Mouse (Mus musculus) lung, embryonic 16.5 days (tissue): ENCODE results near the gene Myo10. TPM values are rescaled to one million over a fixed set of nuclear protein-coding genes. Genes with fewer than 3 reads are reported as not detected.
A peak's percentile ranks its signal among the peaks of the same experiment; 100 is the strongest.

Experiments used
- ATAC-seq: fragments of 200-750 bp; cut with Nextera tagmentation; 2 replicates; pipeline ENCODE4 v1.8.0; 2017; ENCODE audit warnings: low read depth, mild to moderate bottlenecking, moderate library complexity
- H3K27ac ChIP-seq: fragments of 300-500 bp; sonication (generic); 2 replicates; pipeline ENCODE4 v1.5.1; 2014; ENCODE audit warnings: mild to moderate bottlenecking, control low read depth, low read length
- H3K27me3 ChIP-seq: fragments of 300-500 bp; sonication (generic); 2 replicates; pipeline ENCODE4 v1.6.1; 2014; ENCODE audit warnings: low read depth, low read length, mixed read lengths; ENCODE audit not compliant: control insufficient read depth, insufficient read depth
- H3K36me3 ChIP-seq: fragments of 300-500 bp; sonication (generic); 2 replicates; pipeline ENCODE4 v1.6.1; 2014; ENCODE audit warnings: low read length; ENCODE audit not compliant: control insufficient read depth, insufficient read depth
- H3K4me1 ChIP-seq: fragments of 300-500 bp; sonication (generic); replicated peaks from 2 replicates; pipeline ENCODE4 v1.6.1; 2014; ENCODE audit warnings: low read length, mixed read lengths; ENCODE audit not compliant: control insufficient read depth, insufficient read depth
- H3K4me2 ChIP-seq: fragments of 300-500 bp; sonication (generic); 2 replicates; pipeline ENCODE4 v1.6.1; 2014; ENCODE audit warnings: low read depth, low read length, control low read depth
- H3K4me3 ChIP-seq: fragments of 300-500 bp; sonication (generic); 2 replicates; pipeline ENCODE4 v1.5.1; 2014; ENCODE audit warnings: mild to moderate bottlenecking, low read length, control low read depth
- H3K9ac ChIP-seq: fragments of 300-500 bp; sonication (generic); 2 replicates; pipeline ENCODE4 v1.6.1; 2014; ENCODE audit warnings: low read length, control low read depth
- H3K9me3 ChIP-seq: fragments of 300-500 bp; sonication (generic); 2 replicates; pipeline ENCODE4 v1.6.1; 2016; ENCODE audit warnings: low read length; ENCODE audit not compliant: control insufficient read depth
- WGBS: fragments of 180-500 bp; shearing (Covaris S2); extraction: QIAGEN DNeasy Blood & Tissue Kit; methylation state at CpG from one replicate; pipeline ENCODE4 v1.1.7; 2014; 5-methylcytosine and 5-hydroxymethylcytosine counted together
- polyA plus RNA-seq: library from polyadenylated mRNA; unstranded; fragments of >200 nt; fragmentation: Nextera tagmentation; extraction: Ambion mirVana; gene quantifications from 2 replicates; pipeline ENCODE4 v1.2.1, GENCODE M21; 2015

Gene Myo10
- 29.3 and 33.2 TPM in 2 replicates for polyA plus RNA-seq

- Histone ChIP-seq H3K4me3 (peak within 1 kb of the TSS; percentile 90), H3K4me1 (peaks cover 27% of the 10 kb centered on the region), H3K9me3 (no peaks in the 10 kb centered on the region), H3K4me2 (peak within 1 kb of the TSS; percentile 81), H3K36me3 (no peaks in the 10 kb centered on the region), H3K9ac (peak within 1 kb of the TSS; percentile 92), H3K27me3 (no peaks in the 10 kb centered on the region), H3K27ac (peak within 1 kb of the TSS; percentile 97)
- peak; percentile 94 for ATAC-seq
- under 1% methylated on average over 53 of the region's 53 CpGs for WGBS
These were observed at the start of gene Myo10 for GRCm38 (mm10) chr15:25622200-25622866. Gene Myo10 (plus strand): TSS chr15:25622525.

- no peaks in the 10 kb centered on the region; the same call in 1 of the 2 replicates for H3K27me3 ChIP-seq
- no peak overlapping the region for H3K27ac ChIP-seq
- WGBS = 12% methylated on average over 3 of the region's 3 CpGs
- no peaks in the 10 kb centered on the region for H3K9me3 ChIP-seq
- no peaks in the 10 kb centered on the region for H3K36me3 ChIP-seq
- H3K9ac ChIP-seq = no peak overlapping the region
- no peak overlapping the region for H3K4me2 ChIP-seq
- peaks cover 6% of the 10 kb centered on the region; the same call in 1 of the 2 replicates for H3K4me1 ChIP-seq
- ATAC-seq = no peak
- H3K4me3 ChIP-seq = no peak overlapping the region
These were observed 49.2 kb upstream of the Myo10 start for GRCm38 (mm10) chr15:25573113-25573512.

GRCm38 (mm10) chr15:25573876-25574601, 48.3 kb upstream of the Myo10 start:
- H3K4me2 ChIP-seq = no peak overlapping the region
- H3K9ac ChIP-seq = no peak overlapping the region
- H3K36me3 ChIP-seq = no peaks in the 10 kb centered on the region
- H3K4me1 ChIP-seq = peaks cover 6% of the 10 kb centered on the region; the same call in 1 of the 2 replicates
- no peak for ATAC-seq
- WGBS = 55% methylated on average over 7 of the region's 7 CpGs
- H3K4me3 ChIP-seq = no peak overlapping the region
- H3K27ac ChIP-seq = no peak overlapping the region
- H3K27me3 ChIP-seq = no peaks in the 10 kb centered on the region
- H3K9me3 ChIP-seq = no peaks in the 10 kb centered on the region

GRCm38 (mm10) chr15:25577327-25578051, 44.8 kb upstream of the Myo10 start:
- no peaks in the 10 kb centered on the region for H3K27me3 ChIP-seq
- no peak for ATAC-seq
- no peak overlapping the region for H3K27ac ChIP-seq
- H3K36me3 ChIP-seq = no peaks in the 10 kb centered on the region
- H3K4me3 ChIP-seq = no peak overlapping the region
- WGBS = 56% methylated on average over 8 of the region's 8 CpGs
- no peak overlapping the region for H3K4me2 ChIP-seq
- no peak overlapping the region for H3K9ac ChIP-seq
- H3K9me3 ChIP-seq = no peaks in the 10 kb centered on the region
- H3K4me1 ChIP-seq = peaks cover 3% of the 10 kb centered on the region; the same call in 1 of the 2 replicates

GRCm38 (mm10) chr15:25578369-25578768, 44.0 kb upstream of the Myo10 start:
- Histone ChIP-seq H3K4me2 (no peak overlapping the region), H3K4me3 (no peak overlapping the region), H3K9ac (no peak overlapping the region), H3K9me3 (no peaks in the 10 kb centered on the region), H3K27me3 (no peaks in the 10 kb centered on the region), H3K27ac (no peak overlapping the region), H3K36me3 (no peaks in the 10 kb centered on the region), H3K4me1 (no peaks in the 10 kb centered on the region; the same call in 1 of the 2 replicates)
- ATAC-seq = no peak
- WGBS = 70% methylated on average over 4 of the region's 4 CpGs

- Histone ChIP-seq H3K4me2 (no peak overlapping the region), H3K9me3 (no peaks in the 10 kb centered on the region), H3K36me3 (no peaks in the 10 kb centered on the region), H3K27ac (peak overlapping the region; percentile 1; the same call in 1 of the 2 replicates), H3K4me1 (peaks cover 6% of the 10 kb centered on the region; the same call in 1 of the 2 replicates), H3K27me3 (no peaks in the 10 kb centered on the region), H3K4me3 (no peak overlapping the region), H3K9ac (no peak overlapping the region)
- 38% methylated on average over 6 of the region's 6 CpGs for WGBS
- ATAC-seq = peak; percentile 68
These were observed 41.6 kb upstream of the Myo10 start for GRCm38 (mm10) chr15:25580731-25581130.

- H3K27me3 ChIP-seq = no peaks in the 10 kb centered on the region
- 60% methylated on average over 6 of the region's 6 CpGs for WGBS
- H3K4me2 ChIP-seq = no peak overlapping the region
These were observed 40.3 kb upstream of the Myo10 start for GRCm38 (mm10) chr15:25582055-25582454.

GRCm38 (mm10) chr15:25583361-25583760, 39.0 kb upstream of the Myo10 start:
- Histone ChIP-seq H3K27ac (no peak overlapping the region), H3K4me3 (no peak overlapping the region), H3K36me3 (no peaks in the 10 kb centered on the region), H3K9me3 (no peaks in the 10 kb centered on the region), H3K9ac (no peak overlapping the region), H3K4me2 (no peak overlapping the region), H3K27me3 (no peaks in the 10 kb centered on the region), H3K4me1 (peaks cover 12% of the 10 kb centered on the region)
- WGBS = 89% methylated on average over 8 of the region's 8 CpGs
- no peak for ATAC-seq

More at GRCm38 (mm10) chr15:25582055-25582454, 40.3 kb upstream of the Myo10 start:
- peaks cover 12% of the 10 kb centered on the region for H3K4me1 ChIP-seq
- H3K9ac ChIP-seq = no peak overlapping the region
- no peaks in the 10 kb centered on the region for H3K9me3 ChIP-seq
- no peak overlapping the region for H3K4me3 ChIP-seq
- H3K27ac ChIP-seq = no peak overlapping the region
- ATAC-seq = no peak
- H3K36me3 ChIP-seq = no peaks in the 10 kb centered on the region

- Histone ChIP-seq H3K36me3 (no peaks in the 10 kb centered on the region), H3K4me2 (no peak overlapping the region), H3K4me1 (peaks cover 17% of the 10 kb centered on the region), H3K4me3 (no peak overlapping the region), H3K27me3 (no peaks in the 10 kb centered on the region), H3K9ac (no peak overlapping the region), H3K9me3 (no peaks in the 10 kb centered on the region), H3K27ac (peak overlapping the region; percentile 16)
- no peak for ATAC-seq
- 53% methylated on average over 3 of the region's 3 CpGs for WGBS
These were observed 35.5 kb upstream of the Myo10 start for GRCm38 (mm10) chr15:25586828-25587227.
